Mouse (Mus musculus) right cerebral cortex, postnatal 25 days (tissue): ENCODE data around the gene Dohh.

Source experiments
- DNase-seq: peaks from one replicate; pipeline ENCODE4 v3.0.0; 2022

Gene Dohh

DNA sequence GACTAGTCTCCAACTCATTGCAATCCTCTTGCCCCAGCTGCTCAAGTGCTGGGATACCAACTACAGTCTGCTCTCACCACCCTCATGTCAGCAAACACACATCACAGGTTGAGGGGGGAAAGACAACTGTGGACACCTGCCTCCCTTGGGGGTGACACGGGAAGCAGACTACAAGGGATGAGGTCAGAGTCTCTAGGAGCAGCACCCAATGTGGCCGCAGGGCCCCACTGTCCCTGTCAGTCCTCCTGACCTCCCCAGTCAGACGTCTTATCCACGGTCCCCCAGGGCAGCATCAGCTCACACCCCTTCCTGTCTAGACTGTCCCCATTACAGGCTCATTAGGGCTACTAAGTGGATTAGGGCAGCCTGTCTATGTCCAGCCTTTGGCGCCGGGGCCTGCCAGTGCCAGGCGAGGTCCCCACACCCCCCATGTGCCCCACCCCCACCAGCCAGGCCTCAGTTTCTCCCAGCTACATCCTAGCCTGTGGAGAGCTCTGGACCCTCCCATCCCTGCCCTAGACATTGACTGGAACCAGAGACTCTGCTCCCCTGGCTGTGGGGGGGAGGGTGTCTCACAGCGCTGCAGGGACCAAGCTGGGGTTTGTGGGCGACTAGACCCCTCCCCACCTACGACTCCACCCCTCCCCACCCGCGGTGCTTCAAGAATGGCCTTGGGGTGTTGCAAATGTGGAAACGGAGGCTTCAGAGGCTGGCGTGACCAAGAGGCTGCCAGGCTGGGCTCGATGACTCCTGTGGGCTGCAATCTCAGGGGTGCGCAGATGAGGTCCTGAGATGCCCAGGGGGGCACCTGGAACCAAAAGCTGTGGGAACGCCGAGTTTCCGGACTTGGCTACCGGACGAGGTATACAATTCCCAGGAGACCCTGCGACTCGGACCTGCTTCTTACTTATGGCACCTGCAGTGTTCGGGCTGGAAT is 22.5 kb downstream of the Dohh start:
- DNase-seq = no peak

GRCm38 (mm10) chr10:81407539-81408423 is 23.6 kb downstream of the Dohh start:
- peak; percentile 72 for DNase-seq

GRCm38 (mm10) chr10:81408424-81408729 is 24.1 kb downstream of the Dohh start:
- no peak for DNase-seq

GRCm38 (mm10) chr10:81408871-81409291 is 24.7 kb downstream of the Dohh start:
- DNase-seq = no peak

DNA sequence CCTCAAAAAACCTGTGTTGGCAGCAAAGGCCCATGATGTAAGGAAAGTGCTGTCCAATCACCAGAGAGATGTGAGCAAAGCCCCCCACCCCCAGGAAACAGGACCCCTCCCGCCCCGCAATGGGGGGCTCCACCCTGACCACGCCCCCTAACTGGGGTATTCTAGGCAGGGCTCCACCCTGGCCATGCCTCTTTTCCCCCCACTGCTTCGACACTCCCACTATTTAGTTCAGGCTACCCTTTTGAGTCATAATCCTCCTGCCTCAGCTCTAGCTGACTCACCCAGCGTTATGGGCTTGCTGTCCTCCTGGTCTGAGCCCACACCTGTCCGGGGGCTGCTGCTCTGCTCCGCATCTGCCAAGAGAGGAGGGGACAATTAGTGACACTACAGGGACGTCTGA is 25.1 kb downstream of the Dohh start:
- no peak for DNase-seq

GRCm38 (mm10) chr10:81410350-81410749 is 26.1 kb downstream of the Dohh start:
- DNase-seq = no peak

GRCm38 (mm10) chr10:81410981-81411380 is 26.8 kb downstream of the Dohh start:
- no peak for DNase-seq

- DNase-seq = peak; percentile 71
These were observed 27.5 kb downstream of the Dohh start for GRCm38 (mm10) chr10:81411471-81412400.

DNA sequence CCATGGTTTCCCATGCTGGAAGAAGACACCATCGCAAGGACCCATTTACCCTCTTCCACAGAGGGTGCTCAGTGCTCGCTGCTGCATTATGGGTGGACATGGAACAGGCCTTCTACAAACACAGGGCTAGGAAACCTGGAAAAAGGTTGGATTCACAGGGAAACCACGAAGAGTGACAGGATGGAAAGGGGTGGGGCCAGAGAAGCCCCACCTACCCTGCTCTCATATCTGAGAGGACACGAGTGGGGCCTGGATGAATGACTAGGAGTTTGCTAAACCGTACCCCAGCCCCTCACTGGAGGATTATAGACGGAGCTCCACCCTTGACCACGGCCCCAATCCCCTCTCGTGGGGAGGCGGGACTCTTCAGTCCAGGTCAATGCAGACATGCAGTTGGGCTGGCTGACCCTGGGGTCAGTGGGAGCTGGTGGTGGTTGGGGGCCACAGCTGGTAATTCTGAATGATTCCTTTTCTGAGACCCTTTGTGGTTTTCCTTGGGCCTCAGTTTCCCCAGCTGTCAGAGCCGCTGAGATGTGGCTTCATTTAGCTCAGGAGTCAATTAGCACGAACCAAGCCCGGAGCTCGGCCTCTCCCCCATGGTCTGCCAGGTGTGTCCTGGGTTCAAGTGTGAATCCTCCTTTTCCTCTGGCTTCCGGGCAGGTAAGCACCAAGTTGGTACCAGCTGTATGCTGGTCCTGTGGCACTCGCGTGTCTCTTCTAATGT is 28.5 kb downstream of the Dohh start:
- no peak for DNase-seq

- peak; percentile 79 for DNase-seq
These were observed 29.4 kb downstream of the Dohh start for GRCm38 (mm10) chr10:81413310-81414261.

GRCm38 (mm10) chr10:81414682-81415081 is 30.5 kb downstream of the Dohh start:
- no peak for DNase-seq

- no peak for DNase-seq
These were observed 30.9 kb downstream of the Dohh start for GRCm38 (mm10) chr10:81415146-81415545.

DNA sequence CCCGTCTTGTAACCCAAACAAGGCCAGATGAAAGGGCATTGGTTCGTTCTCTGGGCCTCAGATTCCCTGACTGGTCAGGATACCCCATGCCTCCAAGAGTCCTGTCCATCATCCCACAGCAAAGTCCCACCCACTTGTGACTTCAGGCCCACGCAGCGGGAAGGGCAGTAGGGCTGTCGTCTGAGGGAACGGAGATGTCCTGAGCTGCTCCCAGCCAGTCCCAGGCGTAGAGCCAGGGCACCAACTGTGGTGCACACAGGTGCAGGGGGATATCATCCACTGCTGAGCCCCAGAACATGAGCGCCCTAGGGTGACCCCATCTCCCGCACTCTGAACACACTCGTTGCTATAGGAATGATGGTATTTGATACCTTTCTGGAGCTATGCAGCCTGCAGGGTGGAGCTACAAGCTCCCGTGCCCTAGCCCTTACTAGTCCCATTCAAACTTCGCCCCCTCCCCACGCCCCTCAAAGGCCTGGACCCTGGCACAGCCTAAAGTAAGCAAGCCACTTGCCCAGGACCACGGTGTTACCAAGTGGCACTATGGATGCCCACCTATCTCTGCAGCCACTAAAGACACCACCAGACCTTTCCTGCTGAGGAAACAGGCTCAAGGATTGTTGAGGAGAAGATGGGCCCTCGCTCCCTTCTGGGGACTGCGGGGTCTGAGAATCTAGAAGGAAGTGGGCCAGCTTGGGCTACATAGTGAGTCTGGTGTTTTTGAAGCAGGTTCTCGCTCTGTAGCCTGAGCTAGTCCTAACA is 31.5 kb downstream of the Dohh start:
- no peak for DNase-seq

DNA sequence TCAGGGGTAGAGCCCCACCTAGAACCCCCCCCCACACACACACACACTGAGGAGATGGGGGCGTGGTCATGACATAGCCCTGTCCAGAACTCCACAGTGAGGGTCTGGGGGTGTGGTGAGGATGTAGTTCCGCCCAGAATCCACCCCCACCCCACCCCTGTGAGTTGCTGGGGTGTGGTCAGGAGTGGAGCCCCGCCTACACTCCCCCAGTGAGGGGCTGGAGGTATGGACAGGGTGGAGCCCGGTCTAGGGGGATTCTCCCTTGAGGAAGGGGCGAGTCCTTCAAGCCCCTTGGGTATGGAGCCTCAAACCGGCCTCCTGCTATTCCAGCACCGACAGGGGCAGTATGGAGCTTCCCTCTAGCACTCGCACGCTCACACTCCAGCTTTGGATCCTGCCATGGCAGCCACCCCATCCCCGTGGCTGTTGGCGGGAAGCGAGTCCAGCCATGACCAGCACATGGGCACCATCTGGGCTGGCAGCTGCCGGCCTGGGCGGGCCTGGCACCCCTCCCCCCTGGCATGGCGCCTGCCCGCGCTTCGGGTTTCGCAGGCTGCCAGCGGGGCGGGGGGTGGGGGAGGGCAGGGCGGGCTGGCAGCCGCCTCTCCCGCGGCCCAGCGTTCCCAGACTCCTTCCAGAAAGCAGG is 32.5 kb downstream of the Dohh start:
- peak; percentile 85 for DNase-seq

- DNase-seq = no peak
These were observed 33.3 kb downstream of the Dohh start for GRCm38 (mm10) chr10:81417227-81418215.

GRCm38 (mm10) chr10:81418216-81419070 is 34.2 kb downstream of the Dohh start:
- no peak for DNase-seq
